Mouse (Mus musculus) small intestine, adult 2 months (tissue): ENCODE data around the gene Ormdl1. TPM values are rescaled to one million over a fixed set of nuclear protein-coding genes. Genes with fewer than 3 reads are reported as not detected.
"Not testable (repeated sequence)": the region's sequence is repeated elsewhere in the genome, so short reads cannot be mapped to it uniquely, and the experiment has no call there.

Experiments
- H3K27ac ChIP-seq: fragments of 200-500 bp; 2 replicates; pipeline ENCODE4 v1.5.1; 2012; ENCODE audit warnings: low read depth, low read length, control low read depth, inconsistent platforms; ENCODE audit not compliant: insufficient read depth
- H3K27me3 ChIP-seq: fragments of 200-500 bp; 2 replicates; pipeline ENCODE4 v1.6.1; 2012; ENCODE audit warnings: mild to moderate bottlenecking, moderate library complexity, low read length, inconsistent platforms; ENCODE audit not compliant: control insufficient read depth, insufficient read depth
- H3K36me3 ChIP-seq: fragments of 200-500 bp; 2 replicates; pipeline ENCODE4 v1.6.1; 2012; ENCODE audit warnings: mild to moderate bottlenecking, low read length, control low read depth, inconsistent platforms; ENCODE audit not compliant: control insufficient read depth, insufficient read depth
- H3K4me1 ChIP-seq: fragments of 200-500 bp; 2 replicates; pipeline ENCODE4 v1.6.1; 2012; ENCODE audit warnings: low read length, inconsistent platforms, mixed read lengths; ENCODE audit not compliant: control insufficient read depth, insufficient read depth, insufficient read length
- H3K4me3 ChIP-seq: fragments of 200-500 bp; 2 replicates; pipeline ENCODE4 v1.5.1; 2012; ENCODE audit warnings: low read depth, mild to moderate bottlenecking, control low read depth, inconsistent platforms, low read length, moderate library complexity
- CTCF ChIP-seq: fragments of 200-500 bp; IDR thresholded peaks from 2 replicates; pipeline ENCODE4 v1.5.1; 2012; ENCODE audit warnings: low read depth, mild to moderate bottlenecking, control low read depth, inconsistent platforms, low read length, moderate library complexity, mixed read lengths; ENCODE audit not compliant: insufficient replicate concordance, insufficient read length; ENCODE audit errors: extremely low read depth
- POLR2A ChIP-seq: fragments of 200-500 bp; IDR thresholded peaks from 2 replicates; pipeline ENCODE4 v1.6.1; 2012; ENCODE audit warnings: low read depth, mild to moderate bottlenecking, control low read depth, inconsistent platforms, low read length, moderate library complexity
- WGBS: fragments of 180-500 bp; shearing (Covaris S2); methylation state at CpG from one replicate; pipeline ENCODE4 v1.1.7; 2018; 5-methylcytosine and 5-hydroxymethylcytosine counted together
- polyA plus RNA-seq: library from polyadenylated mRNA; depleted of rRNA; stranded (reverse); fragments of >200 nt; gene quantifications from 2 replicates; pipeline ENCODE4 v1.2.3, GENCODE M21; 2012; rRNA removed

Gene Ormdl1
- 3.3 and 4.4 TPM in 2 replicates for polyA plus RNA-seq

DNA sequence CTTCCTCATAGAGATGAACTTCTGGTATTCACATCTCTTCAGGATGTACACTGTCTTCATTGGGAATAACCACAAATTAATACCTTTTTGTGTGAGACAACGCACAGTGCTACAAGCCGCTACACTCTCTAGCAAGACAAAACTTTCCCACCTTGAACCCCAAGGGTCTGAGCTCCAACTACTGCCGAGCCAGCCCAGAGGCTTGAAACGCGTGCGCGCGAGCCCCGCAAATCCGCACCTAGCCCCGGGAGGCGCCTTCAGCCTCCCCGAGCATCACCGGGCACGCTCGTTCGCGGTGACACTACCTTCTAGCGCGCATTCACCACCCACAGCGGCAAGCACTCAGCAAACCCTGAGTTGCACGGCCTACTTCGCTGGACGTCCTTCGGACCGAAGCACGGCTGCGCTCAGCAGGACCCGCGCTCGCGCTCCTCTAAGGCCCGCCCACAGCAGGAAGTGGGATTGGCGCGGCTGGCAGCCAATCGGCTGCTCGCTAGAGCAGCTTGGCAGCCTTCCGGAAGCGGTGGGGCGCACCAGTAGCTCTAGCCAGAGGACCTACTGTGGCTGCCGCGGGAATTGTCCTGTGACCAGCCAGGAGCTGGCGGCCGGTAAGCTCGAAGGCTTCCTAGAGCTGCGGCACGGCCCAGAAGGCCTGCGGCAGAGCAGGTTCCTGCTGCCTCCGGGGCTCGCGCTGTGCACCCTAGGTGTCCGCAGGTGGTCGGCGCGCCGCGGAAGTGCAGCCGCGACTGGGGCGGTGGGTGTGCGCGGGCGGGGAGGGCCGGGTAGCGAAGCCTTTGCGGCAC is at the start of gene Ormdl1, which contains the start of the genes Pms1 and Gm28778:
TSS of gene Ormdl1 (plus strand) at position 515 of the 803 bp plus-strand sequence.
TSS of gene Pms1 (minus strand) at position 438 of the 803 bp plus-strand sequence.
TSS of gene Gm28778 (plus strand) at position 531 of the 803 bp plus-strand sequence.
- H3K36me3 ChIP-seq: peaks cover 3% of the 10 kb centered on the region; the same call in 1 of the 2 replicates
- under 1% methylated on average over 66 of the region's 66 CpGs for WGBS

DNA sequence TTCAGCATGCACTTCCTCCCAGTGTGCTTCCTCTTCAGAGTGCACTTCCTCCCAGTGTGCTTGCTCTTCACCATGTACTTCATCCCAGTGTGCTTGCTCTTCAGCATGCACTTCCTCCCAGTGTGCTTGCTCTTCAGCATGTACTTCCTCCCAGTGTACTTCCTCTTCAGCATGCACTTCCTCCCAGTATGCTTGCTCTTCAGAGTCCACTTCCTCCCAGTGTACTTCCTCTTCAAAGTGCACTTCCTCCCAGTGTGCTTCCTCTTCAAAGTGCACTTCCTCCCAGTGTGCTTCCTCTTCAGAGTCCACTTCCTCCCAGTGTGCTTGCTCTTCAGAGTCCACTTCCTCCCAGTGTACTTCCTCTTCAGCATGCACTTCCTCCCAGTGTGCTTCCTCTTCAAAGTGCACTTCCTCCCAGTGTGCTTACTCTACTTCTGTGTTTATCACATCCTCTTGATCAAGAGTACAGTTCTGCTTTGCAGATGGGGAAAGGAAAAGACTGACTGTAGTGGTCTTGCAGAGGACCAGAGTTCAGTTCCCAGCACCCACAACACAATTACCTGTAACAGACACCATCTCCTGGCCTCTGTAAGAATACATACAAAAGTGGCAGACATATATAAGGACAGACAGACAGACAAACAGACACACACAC is 31.8 kb upstream of the Ormdl1 start:
- not testable (repeated sequence) for H3K27ac ChIP-seq, H3K27me3 ChIP-seq, H3K4me1 ChIP-seq, H3K36me3 ChIP-seq, H3K4me3 ChIP-seq

More for the DNA sequence above, at the start of gene Ormdl1, which contains the start of the genes Pms1 and Gm28778:
- Histone ChIP-seq H3K27ac (peak within 1 kb of the TSS; percentile 61), H3K4me1 (no peaks in the 10 kb centered on the region), H3K27me3 (no peaks in the 10 kb centered on the region), H3K4me3 (peak within 1 kb of the TSS; percentile 89)
- TF ChIP-seq CTCF: no peak
- peak; percentile 92; the same call in 1 of the 2 replicates for TF ChIP-seq POLR2A

DNA sequence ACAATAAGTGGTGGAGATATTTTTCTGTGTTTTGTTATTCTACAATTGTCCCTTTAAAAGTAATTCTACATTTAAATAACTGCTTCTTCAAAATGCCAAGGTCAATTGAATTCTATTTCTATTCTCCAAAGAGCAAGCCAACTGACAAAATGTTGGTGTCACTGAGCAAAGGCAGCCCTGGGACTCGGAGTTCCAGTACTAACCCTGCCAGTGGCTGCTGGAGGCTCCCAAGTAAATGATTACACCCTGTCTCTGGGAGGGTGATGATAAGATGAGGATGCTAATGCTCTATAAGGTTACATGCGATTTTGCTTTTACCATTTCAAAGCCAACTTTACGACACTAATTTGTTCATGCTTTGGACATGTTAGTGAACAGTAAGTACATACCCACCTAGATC is 27.0 kb upstream of the Ormdl1 start:
- 77% methylated on average over 3 of the region's 3 CpGs for WGBS
- Histone ChIP-seq H3K4me3 (no peak overlapping the region), H3K27ac (no peak overlapping the region), H3K27me3 (no peaks in the 10 kb centered on the region), H3K36me3 (peaks cover 2% of the 10 kb centered on the region; the same call in 1 of the 2 replicates), H3K4me1 (no peaks in the 10 kb centered on the region)
- TF ChIP-seq CTCF: no peak
- no peak for TF ChIP-seq POLR2A

DNA sequence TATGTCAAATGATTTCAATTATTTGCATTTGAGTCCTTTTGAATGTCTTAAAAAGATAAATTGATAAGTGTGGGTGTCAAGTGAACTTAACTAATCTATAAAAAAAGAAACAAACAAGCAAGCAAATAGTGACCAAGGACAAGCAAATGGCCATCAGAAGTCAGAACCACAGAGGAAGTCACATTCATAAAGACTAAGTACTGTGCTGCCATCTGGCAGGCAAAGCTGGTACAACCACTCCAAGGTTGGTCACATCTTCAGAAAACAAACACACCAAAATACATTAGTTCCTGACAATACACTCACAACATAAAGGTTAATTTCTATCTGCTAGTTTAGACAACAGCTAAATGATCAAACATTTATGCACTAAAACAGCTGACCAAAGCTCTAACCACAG is 24.2 kb upstream of the Ormdl1 start:
- Histone ChIP-seq H3K27ac (no peak overlapping the region), H3K4me1 (no peaks in the 10 kb centered on the region), H3K36me3 (peaks cover 2% of the 10 kb centered on the region; the same call in 1 of the 2 replicates), H3K4me3 (no peak overlapping the region), H3K27me3 (no peaks in the 10 kb centered on the region)
- TF ChIP-seq POLR2A (no peak), CTCF (no peak)

DNA sequence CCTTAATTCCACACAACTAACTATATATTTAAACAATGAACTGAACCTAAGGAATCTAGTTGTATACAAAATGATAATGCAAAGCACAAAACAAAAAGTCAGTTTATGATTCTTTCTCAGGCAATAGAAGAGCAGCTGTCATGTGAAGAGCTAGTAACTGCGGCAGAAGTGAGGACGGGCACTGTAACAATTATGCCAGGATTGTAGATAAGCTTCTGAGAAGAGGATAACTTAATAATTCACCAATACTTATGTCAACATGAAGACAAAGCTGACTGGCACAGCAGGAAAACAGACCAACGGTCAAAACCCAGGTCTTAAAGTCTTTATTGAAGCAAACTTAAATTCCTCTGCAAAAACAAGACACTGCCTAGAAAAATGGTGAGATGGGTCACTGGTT is 5.7 kb upstream of the Ormdl1 start:
- H3K4me3 ChIP-seq: no peak overlapping the region
- H3K36me3 ChIP-seq: no peaks in the 10 kb centered on the region
- TF ChIP-seq POLR2A (no peak), CTCF (no peak)
- no peak overlapping the region for H3K27ac ChIP-seq
- no peaks in the 10 kb centered on the region for H3K27me3 ChIP-seq
- WGBS: 30% methylated on average over 3 of the region's 3 CpGs
- 0 out of 2 replicates have a peak, but pooled peaks cover 2% of the 10 kb centered on the region for H3K4me1 ChIP-seq

DNA sequence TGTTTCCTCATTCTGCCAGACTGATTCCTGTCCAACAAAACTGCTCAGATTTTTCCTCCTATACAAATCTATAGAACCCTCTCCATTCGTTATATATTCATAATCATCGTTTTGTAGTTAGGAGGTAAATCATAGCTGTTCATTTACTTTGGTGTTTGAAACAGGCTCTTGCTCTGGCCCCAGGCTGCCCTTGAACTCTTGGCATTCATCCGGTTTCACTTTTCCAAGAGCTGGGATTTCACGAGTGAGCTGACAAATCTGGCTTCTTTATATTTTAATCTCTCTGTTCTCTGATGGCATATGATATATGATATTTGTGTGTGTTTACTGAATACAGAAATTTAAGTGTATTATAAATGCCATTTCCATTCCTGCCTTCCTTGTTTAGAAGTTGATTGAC is 3.6 kb downstream of the Ormdl1 start:
- WGBS: 52% methylated on average over 4 of the region's 4 CpGs
- Histone ChIP-seq H3K36me3 (peaks cover 6% of the 10 kb centered on the region), H3K27me3 (no peaks in the 10 kb centered on the region), H3K4me3 (no peak overlapping the region), H3K4me1 (no peaks in the 10 kb centered on the region), H3K27ac (no peak overlapping the region)
- no peak for TF ChIP-seq CTCF
- TF ChIP-seq POLR2A: no peak
